Mouse (Mus musculus): Measurements from ENCODE around the gene Eif2a.
A peak's percentile ranks its signal among the peaks of the same experiment; 100 is the strongest.
"Not testable (repeated sequence)": the region's sequence is repeated elsewhere in the genome, so short reads cannot be mapped to it uniquely, and the experiment has no call there.

Eif2a gene

DNA sequence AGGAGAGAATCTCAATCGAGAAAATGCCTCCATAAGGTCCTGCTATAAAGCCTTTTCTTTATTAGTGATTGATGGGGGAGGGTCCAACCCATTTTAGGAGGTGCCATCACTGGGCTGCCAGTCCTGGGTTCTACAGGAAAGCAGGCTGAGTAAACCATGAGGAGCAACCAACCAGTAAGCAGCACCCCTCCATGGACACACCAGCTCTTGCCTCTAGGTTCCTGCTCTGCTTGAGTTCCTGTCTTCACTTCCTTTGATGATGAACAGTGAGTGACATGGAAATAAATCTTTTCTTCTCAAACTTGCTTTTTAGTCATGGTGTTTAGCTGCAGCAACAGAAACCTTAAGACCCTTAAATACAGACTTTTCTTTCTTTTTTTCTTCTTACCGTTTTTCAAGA is 4.3 kb upstream of the Eif2a start:
- DNase-seq (ENCODE audit: low spot score in 2 of 2), result no peak

DNA sequence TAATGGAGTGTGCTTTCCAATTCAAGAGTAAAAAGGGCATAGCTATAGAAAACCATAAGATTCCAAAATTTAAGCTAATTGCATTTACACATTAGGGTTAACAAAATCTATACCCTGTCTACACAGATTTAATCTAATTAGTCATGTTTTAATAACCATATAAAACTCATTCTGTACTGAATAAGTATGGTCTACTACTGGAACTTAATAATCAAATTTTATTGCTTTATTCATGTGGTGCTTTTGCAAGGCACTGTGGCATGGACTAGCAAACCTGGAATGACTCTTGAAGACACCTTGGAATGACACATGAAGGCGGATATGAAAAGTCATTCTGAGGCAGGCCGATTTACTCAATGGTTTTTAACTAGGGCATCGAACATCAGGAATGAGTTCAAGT is 2.2 kb upstream of the Eif2a start:
- DNase-seq (ENCODE audit: low spot score in 2 of 2), result no peak

DNA sequence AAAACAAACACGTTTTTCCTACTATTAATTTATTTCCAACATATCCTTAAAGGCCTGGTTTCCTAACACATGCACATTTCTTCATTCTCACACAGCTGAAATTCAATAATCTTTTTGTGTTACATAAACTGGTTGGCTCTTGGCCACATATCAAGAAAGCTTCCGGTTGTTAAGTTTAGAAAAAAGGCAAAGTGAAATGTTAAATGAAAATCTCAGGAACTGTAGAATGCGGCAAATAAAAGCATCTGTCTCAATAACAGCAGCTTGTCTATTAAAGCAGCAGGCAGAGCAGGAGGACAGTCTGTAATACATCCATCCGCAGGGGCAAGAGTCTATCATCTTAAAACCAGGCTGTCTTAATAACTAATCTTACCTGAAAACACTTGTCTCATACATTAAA is 1.4 kb upstream of the Eif2a start:
- DNase-seq (ENCODE audit: low spot score in 2 of 2), result no peak

DNA sequence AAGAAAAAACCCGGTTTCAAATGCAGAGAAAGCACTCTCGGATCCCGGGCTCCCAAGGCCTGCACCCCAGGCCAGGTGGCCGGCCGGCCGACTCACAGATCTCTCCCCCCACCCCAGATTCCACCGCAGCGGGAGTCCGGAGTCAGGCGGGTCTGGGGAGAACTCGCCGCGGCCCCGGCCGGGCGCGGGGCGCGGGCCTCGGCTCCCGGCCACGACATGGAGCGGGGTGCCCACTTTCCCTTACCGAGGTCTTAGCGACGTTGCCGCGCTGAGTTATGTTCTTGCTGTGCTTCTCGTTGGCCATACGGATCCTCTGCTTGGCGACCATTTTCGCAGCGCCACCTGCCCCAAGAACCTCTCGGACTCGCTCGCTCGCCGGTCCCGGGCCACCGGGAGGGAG is 455 bp upstream of the Eif2a start:
- peak in 1 of 2 experiments; percentile 24 for DNase-seq (ENCODE audit: low spot score in 2 of 2)

DNA sequence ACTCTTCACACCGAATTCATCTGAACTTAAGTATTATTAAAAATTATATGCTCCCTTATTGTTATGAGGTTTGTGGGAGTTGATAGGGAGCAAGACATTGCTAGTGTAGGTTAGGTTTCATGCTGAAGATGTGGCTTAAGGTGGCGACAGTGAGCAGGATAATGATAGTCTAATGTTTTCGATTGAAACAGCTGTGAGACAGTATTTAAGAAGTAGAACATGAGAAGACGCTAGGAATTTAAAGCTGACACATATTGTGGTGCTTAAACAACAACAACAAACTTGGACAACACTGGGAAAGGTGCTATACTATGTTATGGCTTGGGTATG is 752 bp downstream of the Eif2a start:
- DNase-seq (ENCODE audit: low spot score in 2 of 2), result no peak

DNA sequence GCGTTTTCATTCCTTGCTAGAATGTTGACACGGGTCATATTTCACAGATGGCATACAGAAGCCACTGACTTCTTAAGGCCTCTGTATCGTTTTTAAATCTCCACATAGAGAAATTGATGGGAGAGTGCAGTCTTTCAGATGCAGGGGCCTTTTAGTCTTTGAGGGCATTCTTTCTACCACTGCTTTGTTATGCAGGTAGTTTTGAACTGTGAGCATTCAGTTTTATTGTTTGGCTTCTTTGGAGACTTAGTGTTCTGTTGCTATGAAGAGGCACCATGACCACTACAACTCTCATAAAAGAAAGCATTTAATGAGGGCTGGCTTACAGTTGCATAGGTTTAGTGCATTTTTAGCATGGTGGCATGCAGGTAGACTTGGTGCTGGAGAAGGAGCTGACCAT is 11.0 kb downstream of the Eif2a start:
- DNase-seq (ENCODE audit: low spot score in 2 of 2), result no peak

DNA sequence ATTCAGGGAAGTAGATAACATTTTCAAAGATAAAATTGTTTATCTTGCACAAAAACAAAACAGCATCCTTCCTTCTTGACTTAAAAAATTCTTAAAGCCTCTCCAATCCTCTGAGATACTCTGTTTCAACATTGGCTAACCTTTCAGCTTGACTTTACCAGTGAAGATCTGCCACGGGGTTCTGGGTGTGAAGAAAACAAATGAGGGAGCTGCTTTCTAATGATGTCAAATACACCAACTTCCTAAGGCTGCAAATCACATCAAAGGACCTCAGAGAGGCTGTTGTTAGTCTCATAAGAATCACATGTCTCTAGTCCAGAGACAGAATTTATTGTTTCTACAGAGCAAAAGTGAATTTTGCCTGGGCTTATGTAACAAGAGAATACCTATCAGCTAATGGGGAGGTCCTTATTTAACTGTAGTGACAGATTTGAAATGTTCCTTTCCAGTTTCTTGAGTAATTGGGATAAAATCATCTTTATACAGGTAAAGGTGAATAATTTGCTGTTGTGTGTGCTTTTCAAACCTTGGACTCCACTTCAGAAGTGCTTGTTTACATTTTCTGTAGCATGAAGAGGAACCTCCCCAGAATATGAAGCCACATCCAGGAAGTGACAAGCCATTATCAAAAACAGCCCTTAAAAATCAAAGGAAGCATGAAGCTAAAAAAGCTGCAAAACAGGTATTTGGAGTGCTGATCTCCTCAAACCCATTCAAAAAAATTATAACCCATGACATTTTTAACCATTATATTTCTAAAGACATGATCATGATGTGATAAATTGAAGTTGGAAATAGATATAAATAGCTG is 26.6 kb downstream of the Eif2a start:
- peak; percentile 19 to 30 for DNase-seq (ENCODE audit: low spot score in 2 of 2)

DNA sequence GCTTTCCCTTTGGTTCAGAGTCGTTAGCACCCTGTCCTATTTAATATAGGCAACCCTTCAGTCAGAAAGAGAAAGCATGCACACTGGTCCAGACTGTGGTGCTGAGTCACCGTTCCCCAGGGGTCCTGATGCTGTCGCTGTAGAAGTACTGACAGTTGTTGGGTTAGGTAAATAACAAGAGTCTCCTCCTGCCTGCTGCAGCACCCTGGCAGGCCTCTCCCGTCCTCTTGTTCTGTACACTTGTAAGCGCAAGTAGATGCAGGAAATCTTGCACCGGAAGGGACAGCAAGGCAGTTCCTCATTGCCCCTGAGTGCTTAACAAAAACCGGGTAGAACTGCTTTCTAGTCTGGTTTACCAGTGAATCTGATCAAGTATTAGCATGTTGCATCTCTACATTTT is 31.0 kb downstream of the Eif2a start:
- no peak for DNase-seq (ENCODE audit: low spot score in 2 of 2)

DNA sequence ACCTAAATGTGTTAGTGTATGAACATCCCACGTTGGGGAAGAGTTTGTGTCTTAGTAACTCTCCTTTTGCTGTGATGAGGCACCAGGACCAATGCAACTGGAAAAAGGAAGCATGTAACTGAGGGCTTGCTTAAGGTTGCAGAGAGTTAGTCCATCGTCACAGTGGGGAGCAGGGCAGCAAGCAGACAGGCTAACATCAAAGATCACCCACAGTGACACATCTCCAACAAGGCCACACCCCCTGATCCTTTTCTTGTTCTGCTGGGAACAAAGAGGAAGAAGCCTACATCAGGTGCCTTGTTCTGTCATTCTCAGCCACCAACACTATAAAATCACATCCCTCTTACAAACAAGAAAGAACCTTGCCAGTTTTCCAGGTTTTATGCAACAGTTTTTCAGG is 34.3 kb downstream of the Eif2a start:
- DNase-seq (ENCODE audit: low spot score in 2 of 2), result no peak

DNA sequence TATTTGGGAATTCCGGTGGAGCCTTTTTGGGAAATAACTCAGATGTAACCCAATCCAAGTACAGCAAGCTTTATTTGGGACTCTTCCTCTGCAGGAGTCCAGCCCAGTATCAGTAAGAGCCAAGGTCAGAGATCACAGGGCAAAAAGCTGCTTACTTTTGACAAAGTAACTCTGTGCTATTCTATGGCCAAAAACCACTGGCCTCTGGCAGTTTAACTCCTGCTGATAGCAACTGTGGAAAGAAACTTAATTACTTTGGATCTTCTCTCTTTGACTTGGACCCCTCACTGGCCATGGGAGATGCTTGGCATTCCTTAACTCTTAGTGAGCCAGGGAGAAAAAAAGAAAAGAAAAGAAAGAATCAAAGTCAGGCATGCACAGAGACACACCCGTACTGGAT is 35.8 kb downstream of the Eif2a start:
- no peak for DNase-seq (ENCODE audit: low spot score in 2 of 2)

DNA sequence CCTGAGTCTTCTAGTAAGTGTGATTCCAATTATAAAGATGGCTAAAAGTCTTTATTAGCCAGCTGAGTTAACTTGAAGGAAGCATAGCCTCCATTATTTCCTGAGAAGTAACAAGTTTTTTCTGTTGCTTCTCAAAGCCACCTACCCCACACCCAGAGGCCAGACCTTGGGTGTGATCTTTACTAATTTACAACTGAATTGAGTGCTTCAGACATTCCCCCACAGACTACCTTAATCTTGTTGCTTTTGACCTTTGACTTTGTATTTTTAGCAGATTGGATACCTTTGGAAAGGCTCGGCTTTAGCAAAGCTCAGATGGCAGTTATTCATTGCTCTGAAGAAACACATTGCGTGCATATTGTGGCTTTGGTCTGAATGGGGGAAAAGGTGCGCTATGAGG is 45.2 kb downstream of the Eif2a start:
- no peak for DNase-seq (ENCODE audit: low spot score in 2 of 2)

DNA sequence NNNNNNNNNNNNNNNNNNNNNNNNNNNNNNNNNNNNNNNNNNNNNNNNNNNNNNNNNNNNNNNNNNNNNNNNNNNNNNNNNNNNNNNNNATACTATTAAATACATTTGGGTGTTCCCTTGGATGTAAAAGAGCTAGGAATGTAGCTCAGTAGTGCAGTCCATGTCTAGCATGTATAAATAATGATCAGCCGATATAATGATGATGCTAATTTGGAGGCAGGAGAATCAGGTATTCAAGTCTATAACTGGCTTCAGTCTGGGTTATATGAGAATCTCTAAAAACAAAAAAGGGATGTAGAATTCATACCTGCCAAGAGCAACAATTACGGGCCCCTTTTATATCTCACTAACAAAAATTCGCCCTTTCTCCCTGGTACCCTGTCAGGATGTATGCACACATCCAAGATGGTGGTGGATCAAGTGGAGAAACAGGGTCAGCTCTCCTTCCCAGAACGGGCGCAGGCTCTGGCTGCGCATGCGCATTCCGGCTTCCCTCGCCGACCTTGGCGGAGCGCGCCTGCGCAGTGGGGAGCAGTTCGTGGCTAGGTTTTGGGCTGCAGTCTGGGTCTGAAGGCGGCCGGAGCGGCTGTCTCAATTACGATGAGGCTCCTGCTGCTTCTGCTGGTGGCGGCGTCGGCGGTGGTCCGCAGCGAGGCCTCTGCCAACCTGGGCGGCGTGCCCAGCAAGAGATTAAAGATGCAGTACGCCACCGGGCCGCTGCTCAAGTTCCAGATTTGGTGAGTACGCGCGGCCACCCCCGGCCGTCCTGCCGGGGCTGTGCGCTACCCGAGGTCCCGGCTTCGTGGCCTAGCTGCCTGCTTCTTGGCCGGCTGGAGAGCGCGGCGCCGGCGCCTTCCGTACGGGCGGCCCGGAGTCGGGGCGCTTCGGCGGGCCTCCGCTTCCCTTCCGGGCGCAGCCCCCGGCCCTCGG is 50.8 kb downstream of the Eif2a start, which contains the start of gene Selenot:
TSS of gene Selenot (plus strand) at position 500 of the 930 bp plus-strand sequence.
- peak; percentile 94 for DNase-seq (ENCODE audit: low spot score in 2 of 2)

DNA sequence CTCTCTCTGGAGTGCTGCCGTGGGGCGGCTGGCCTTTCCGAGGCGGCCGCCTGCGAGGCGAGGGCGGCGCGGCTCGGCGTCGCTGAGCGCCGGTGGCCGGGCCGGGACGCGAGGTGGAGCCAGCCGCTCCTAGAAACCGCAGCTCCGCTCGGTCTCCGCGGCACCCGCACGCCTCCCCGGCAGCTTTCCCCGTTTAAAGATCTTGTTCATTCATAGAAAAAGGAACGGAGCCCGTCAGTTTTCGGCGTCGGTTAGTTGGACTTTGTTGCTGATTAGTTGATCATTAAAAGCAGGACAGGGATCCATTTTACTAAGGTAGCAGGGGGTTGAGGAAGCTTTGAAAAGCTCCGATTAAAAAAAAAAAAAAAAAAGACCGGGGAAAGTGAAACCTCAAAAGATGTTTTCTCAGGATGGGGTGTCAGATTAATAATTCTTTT is 51.5 kb downstream of the Eif2a start:
- DNase-seq (ENCODE audit: low spot score in 2 of 2), result peak; percentile 41 to 44

DNA sequence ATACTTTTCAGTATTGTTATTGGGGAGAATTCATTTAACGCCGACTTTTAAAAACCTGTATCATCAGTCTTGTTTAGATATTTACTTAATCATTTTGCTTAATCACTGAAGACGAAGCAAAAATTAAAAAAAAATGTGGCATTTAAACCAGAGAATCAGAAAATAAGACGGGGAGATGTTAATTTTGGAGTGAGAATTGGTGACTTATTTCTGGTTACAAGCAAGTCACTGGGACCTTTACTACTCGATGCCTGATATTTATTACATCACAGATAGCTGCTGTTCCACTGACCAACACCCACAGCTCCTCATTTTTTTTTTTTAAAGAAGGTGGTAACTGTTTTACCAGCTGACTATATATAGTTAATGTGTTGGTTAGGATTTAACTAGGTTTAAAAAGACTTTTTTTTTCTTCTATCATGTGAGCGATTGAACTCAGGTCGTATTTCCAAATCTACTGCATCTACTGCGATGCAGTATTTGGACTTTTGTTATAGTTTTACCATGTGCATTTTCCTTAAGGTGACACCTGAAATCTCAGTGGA is 52.0 kb downstream of the Eif2a start:
- DNase-seq (ENCODE audit: low spot score in 2 of 2), result no peak

DNA sequence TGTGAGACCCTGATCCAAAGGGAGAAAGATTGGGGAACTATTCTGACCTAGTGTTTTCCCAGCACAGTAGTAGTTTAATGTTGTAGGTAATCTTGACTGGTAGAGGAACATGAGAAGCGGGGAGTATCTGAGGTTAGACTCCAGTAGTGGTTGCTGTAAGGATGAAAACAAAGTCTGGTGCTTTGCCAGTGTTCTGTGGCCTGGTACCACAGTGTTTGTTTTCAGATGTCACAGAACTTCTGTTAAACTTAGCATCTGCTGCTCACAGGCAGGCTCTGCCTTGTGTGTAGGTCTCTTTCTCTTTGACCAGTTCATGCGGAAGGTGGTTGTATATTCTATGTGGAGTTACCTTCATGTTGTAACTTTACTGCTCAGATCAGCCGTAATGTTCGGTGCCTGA is 55.9 kb downstream of the Eif2a start:
- peak in 1 of 2 experiments; percentile 6 for DNase-seq (ENCODE audit: low spot score in 2 of 2)

DNA sequence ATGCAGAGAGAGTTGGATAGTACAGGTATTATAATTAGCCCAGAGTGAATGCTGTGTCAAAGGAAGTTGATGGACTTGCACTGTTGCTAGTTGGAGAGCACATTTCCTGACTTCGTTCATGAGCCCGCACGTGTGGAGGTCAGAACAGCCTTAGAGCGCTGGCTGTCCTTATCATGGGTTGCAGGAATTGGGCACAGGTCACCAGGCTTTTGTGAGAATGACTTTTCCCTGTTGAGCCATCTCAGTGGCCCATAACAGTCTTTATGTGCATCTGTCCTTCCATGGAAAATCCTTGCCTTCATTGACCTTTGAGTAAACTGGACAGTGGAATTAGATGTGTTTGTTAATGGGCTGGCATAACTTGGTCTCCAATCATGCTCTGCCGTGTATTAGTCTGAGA is 56.7 kb downstream of the Eif2a start:
- DNase-seq (ENCODE audit: low spot score in 2 of 2), result peak in 1 of 2 experiments; percentile 15

DNA sequence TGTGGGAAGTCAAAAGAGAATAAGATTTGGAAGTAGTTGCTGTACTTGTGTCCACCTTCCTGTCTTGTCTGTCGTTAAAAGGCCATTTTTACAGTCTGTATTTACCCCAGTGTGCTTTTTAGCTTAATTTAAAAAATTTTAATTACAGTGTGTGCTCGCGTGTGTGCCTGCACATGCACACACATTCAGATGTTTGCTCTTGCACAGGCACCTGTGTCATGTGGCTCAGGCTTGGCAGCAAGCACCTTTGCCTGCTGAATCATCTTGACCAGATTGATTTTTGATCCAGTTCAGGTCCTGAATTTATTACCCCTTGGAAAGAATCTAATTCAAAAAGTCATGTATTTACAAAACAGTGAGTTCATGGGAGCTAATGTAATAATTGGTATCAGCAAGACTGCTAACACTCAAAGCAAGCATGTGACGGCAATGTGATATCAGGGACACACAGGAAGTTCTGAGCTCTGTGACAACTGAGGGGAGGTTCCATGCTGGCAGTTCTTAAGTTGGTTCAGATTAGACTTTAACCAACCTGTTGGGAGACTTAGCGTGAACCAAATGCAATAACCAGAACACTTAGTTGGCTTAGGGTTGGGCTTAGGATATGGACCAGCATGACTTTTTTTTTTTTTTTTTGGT is 57.3 kb downstream of the Eif2a start:
- DNase-seq (ENCODE audit: low spot score in 2 of 2), result peak; percentile 26

DNA sequence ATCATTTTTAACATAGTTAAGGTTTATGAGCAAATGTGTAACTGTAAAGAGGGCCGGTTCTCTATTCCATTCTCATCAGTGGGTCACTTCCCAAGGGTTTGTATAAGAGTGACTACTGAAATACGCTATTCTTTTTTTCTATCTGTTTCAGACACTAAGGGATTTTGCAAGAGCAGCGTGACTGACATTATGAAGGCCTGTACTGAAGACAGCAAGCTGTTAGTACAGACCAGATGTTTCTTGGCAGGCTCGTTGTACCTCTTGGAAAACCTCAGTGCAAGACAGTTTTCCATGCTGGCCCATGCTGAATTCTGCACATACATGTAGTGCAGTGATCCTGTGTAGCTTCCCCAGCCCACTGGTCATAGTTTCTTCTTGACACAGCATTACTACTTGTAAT is 64.9 kb downstream of the Eif2a start:
- DNase-seq (ENCODE audit: low spot score in 2 of 2), result not testable (repeated sequence)

DNA sequence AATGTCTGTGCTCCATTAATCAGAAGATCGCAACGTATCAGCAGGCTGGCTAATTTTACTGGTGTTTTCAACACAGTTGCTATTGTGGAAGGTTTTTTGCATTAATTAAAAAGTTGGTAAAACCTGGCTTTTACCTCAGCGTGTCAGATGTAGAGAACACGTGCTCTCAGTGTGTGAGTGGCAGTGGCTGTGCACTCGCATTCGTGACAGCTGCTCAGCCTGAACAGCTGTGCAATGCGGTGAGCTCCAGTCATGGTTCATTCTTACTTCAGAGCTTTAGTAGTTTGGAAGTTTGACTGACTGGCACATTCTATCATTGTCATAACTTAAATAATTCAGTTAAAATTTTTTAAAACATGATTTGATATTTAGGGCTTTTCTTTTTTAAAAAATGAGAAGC is 67.0 kb downstream of the Eif2a start:
- not testable (repeated sequence) for DNase-seq (ENCODE audit: low spot score in 2 of 2)

DNA sequence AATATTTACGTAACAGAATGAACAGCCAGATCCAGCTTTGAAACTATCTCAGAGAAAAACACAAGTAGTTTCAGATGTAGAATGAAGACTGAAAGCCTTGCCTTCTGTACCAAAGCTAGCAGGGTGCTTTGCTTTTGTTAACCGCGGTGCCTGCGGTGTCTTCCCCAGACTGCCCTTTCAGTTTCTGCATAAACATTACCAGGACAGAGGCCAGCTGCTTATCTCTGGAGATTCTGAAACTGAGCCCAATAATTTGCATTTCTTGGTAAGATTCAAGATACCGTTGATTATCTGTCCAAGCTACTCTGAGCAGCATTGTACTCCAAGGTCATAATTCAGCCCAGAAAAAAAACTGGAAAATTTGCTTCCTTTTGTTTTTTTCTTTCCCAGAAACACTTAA is 68.0 kb downstream of the Eif2a start:
- peak; percentile 6 to 12 for DNase-seq (ENCODE audit: low spot score in 2 of 2)

All from spleen, postnatal 36 days (tissue).